Mouse (Mus musculus): ENCODE measurements around the gene Adarb2. TPM values are rescaled to one million over a fixed set of nuclear protein-coding genes. Genes with fewer than 3 reads are reported as not detected.

Adarb2 gene
- total RNA-seq (2017), result 1.2 TPM in 1 of 3 replicates, not detected in the others

- no peak for ATAC-seq (replicated peaks; ENCODE audit: insufficient number of reproducible peaks, low FRiP score, low TSS enrichment, poor library complexity, severe bottlenecking)
Measured at GRCm38 (mm10) chr13:8202681-8203476, at the start of gene Adarb2. Gene Adarb2 (plus strand): TSS chr13:8202866.

GRCm38 (mm10) chr13:8173800-8174199 is 28.9 kb upstream of the Adarb2 start:
- ATAC-seq (replicated peaks; ENCODE audit: insufficient number of reproducible peaks, low FRiP score, low TSS enrichment, poor library complexity, severe bottlenecking), result no peak

- ATAC-seq (replicated peaks; ENCODE audit: insufficient number of reproducible peaks, low FRiP score, low TSS enrichment, poor library complexity, severe bottlenecking), result no peak
Measured at GRCm38 (mm10) chr13:8191977-8192376, 10.7 kb upstream of the Adarb2 start.

GRCm38 (mm10) chr13:8199186-8199880 is 3.3 kb upstream of the Adarb2 start:
- no peak for ATAC-seq (replicated peaks; ENCODE audit: insufficient number of reproducible peaks, low FRiP score, low TSS enrichment, poor library complexity, severe bottlenecking)

- no peak for ATAC-seq (replicated peaks; ENCODE audit: insufficient number of reproducible peaks, low FRiP score, low TSS enrichment, poor library complexity, severe bottlenecking)
Measured at GRCm38 (mm10) chr13:8203477-8203813, 779 bp downstream of the Adarb2 start.

- no peak for ATAC-seq (replicated peaks; ENCODE audit: insufficient number of reproducible peaks, low FRiP score, low TSS enrichment, poor library complexity, severe bottlenecking)
Measured at GRCm38 (mm10) chr13:8207337-8207736, 4.7 kb downstream of the Adarb2 start.

- ATAC-seq (replicated peaks; ENCODE audit: insufficient number of reproducible peaks, low FRiP score, low TSS enrichment, poor library complexity, severe bottlenecking), result no peak
Measured at GRCm38 (mm10) chr13:8210776-8211175, 8.1 kb downstream of the Adarb2 start.

GRCm38 (mm10) chr13:8238871-8239270 is 36.2 kb downstream of the Adarb2 start:
- ATAC-seq (replicated peaks; ENCODE audit: insufficient number of reproducible peaks, low FRiP score, low TSS enrichment, poor library complexity, severe bottlenecking), result no peak

GRCm38 (mm10) chr13:8248016-8248667 is 45.5 kb downstream of the Adarb2 start:
- no peak for ATAC-seq (replicated peaks; ENCODE audit: insufficient number of reproducible peaks, low FRiP score, low TSS enrichment, poor library complexity, severe bottlenecking)

GRCm38 (mm10) chr13:8272158-8272945 is 69.7 kb downstream of the Adarb2 start:
- no peak for ATAC-seq (replicated peaks; ENCODE audit: insufficient number of reproducible peaks, low FRiP score, low TSS enrichment, poor library complexity, severe bottlenecking)

- ATAC-seq (replicated peaks; ENCODE audit: insufficient number of reproducible peaks, low FRiP score, low TSS enrichment, poor library complexity, severe bottlenecking), result no peak
Measured at GRCm38 (mm10) chr13:8283116-8283515, 80.5 kb downstream of the Adarb2 start.

GRCm38 (mm10) chr13:8316347-8317141 is 113.9 kb downstream of the Adarb2 start:
- no peak for ATAC-seq (replicated peaks; ENCODE audit: insufficient number of reproducible peaks, low FRiP score, low TSS enrichment, poor library complexity, severe bottlenecking)

GRCm38 (mm10) chr13:8333589-8334455 is 131.2 kb downstream of the Adarb2 start:
- no peak for ATAC-seq (replicated peaks; ENCODE audit: insufficient number of reproducible peaks, low FRiP score, low TSS enrichment, poor library complexity, severe bottlenecking)

- ATAC-seq (replicated peaks; ENCODE audit: insufficient number of reproducible peaks, low FRiP score, low TSS enrichment, poor library complexity, severe bottlenecking), result no peak
Measured at GRCm38 (mm10) chr13:8334580-8334979, 131.9 kb downstream of the Adarb2 start.

- ATAC-seq (replicated peaks; ENCODE audit: insufficient number of reproducible peaks, low FRiP score, low TSS enrichment, poor library complexity, severe bottlenecking), result no peak
Measured at GRCm38 (mm10) chr13:8341086-8341807, 138.6 kb downstream of the Adarb2 start.

- ATAC-seq (replicated peaks; ENCODE audit: insufficient number of reproducible peaks, low FRiP score, low TSS enrichment, poor library complexity, severe bottlenecking), result no peak
Measured at GRCm38 (mm10) chr13:8347147-8347546, 144.5 kb downstream of the Adarb2 start.

- no peak for ATAC-seq (replicated peaks; ENCODE audit: insufficient number of reproducible peaks, low FRiP score, low TSS enrichment, poor library complexity, severe bottlenecking)
Measured at GRCm38 (mm10) chr13:8352341-8352740, 149.7 kb downstream of the Adarb2 start.

All from monocyte, adult 5-6 weeks (primary cell).